Mouse (Mus musculus): ENCODE results near the gene Oas1a. TPM values are rescaled to one million over a fixed set of nuclear protein-coding genes. Genes with fewer than 3 reads are reported as not detected.
"Not testable (repeated sequence)": the region's sequence is repeated elsewhere in the genome, so short reads cannot be mapped to it uniquely, and the experiment has no call there.

The Oas1a gene
- polyA plus RNA-seq (2015; fragmentation: Nextera tagmentation; extraction: Ambion mirVana), result 1.5 and 4.1 TPM in 2 replicates

DNA sequence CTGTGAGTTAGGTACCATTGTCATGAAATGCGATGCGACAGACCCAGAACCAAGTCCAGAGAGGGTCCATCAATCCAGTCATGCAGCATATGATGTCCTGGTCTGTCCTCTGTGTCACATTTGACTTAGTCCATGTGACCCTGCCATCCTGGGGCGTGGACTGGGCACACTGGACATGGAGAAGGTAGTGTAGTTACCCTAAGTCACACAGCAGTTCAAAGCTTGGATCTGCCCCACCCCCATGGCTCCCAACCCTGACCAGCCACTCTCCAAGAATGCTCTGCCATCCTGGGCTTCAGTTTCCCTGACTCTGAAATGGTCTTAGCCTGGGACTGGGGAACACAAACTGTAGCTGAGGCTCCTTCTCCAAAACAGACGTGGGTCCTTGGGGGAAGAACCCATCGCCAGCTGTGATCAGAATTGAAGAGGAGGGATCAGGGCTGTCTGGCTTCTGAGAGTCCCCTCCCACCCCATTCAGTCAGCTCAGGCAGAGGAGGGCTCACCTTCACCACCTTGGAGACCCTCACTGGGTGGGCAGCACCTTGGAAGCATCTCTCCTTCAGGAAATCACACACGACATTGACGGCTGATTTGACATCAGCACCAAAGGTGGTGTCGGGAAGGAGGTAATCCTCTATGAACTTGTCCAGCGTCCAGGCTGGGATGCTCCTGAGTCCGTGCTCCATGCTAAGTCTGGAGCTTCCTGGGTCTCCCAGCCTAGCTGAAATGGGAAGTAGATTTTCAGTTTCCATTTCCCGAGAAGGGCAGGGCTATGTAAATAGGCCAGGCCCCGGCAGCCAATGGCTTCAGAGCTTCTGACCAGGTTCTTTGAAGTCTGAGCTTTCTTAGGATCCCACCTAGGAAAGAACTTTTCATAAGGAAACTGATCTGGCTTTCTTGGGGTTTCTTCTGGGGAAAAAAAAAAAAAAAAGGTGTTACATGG is at the start of gene Oas1a:
Oas1a (minus strand) TSS at position 731 of the 943 bp plus-strand sequence.
- H3K36me3 ChIP-seq; H3K27me3 ChIP-seq (replicated peaks); H3K4me3 ChIP-seq (replicated peaks); H3K9me3 ChIP-seq (replicated peaks); H3K4me2 ChIP-seq; H3K27ac ChIP-seq (replicated peaks); ATAC-seq (ENCODE audit: low FRiP score); H3K9ac ChIP-seq (replicated peaks); H3K4me1 ChIP-seq: not testable (repeated sequence)
- WGBS, result 35% methylated on average over 9 of the region's 12 CpGs

GRCm38 (mm10) chr5:120953974-120954373 is 46.7 kb upstream of the Oas1a start:
- Histone ChIP-seq H3K27ac (replicated peaks) (no peak overlapping the region), H3K36me3 (peaks cover 4% of the 10 kb centered on the region; the same call in 1 of the 2 replicates), H3K4me2 (no peak overlapping the region), H3K4me1 (no peaks in the 10 kb centered on the region), H3K9ac (replicated peaks) (no peak overlapping the region), H3K4me3 (replicated peaks) (no peak overlapping the region), H3K9me3 (replicated peaks) (no peaks in the 10 kb centered on the region), H3K27me3 (replicated peaks) (peaks cover 11% of the 10 kb centered on the region; the same call in 1 of the 2 replicates)
- WGBS, result 17% methylated on average over 5 of the region's 5 CpGs
- no peak for ATAC-seq (ENCODE audit: low FRiP score)

- Histone ChIP-seq H3K9me3 (replicated peaks) (no peaks in the 10 kb centered on the region), H3K36me3 (no peaks in the 10 kb centered on the region), H3K27ac (replicated peaks) (no peak overlapping the region), H3K4me2 (no peak overlapping the region), H3K4me3 (replicated peaks) (no peak overlapping the region), H3K27me3 (replicated peaks) (peaks cover 11% of the 10 kb centered on the region; the same call in 1 of the 2 replicates), H3K4me1 (no peaks in the 10 kb centered on the region), H3K9ac (replicated peaks) (no peak overlapping the region)
- 68% methylated on average over 10 of the region's 10 CpGs for WGBS
- ATAC-seq (ENCODE audit: low FRiP score), result no peak
These were observed 45.0 kb upstream of the Oas1a start for GRCm38 (mm10) chr5:120952242-120952770.

GRCm38 (mm10) chr5:120942076-120942475 is 34.8 kb upstream of the Oas1a start:
- no peaks in the 10 kb centered on the region for H3K36me3 ChIP-seq
- no peak for ATAC-seq (ENCODE audit: low FRiP score)
- no peak overlapping the region for H3K9ac ChIP-seq (replicated peaks)
- 76% methylated on average over 10 of the region's 10 CpGs for WGBS
- no peaks in the 10 kb centered on the region for H3K4me1 ChIP-seq
- no peak overlapping the region for H3K4me2 ChIP-seq
- no peaks in the 10 kb centered on the region for H3K9me3 ChIP-seq (replicated peaks)
- no peaks in the 10 kb centered on the region for H3K27me3 ChIP-seq (replicated peaks)
- no peak overlapping the region for H3K4me3 ChIP-seq (replicated peaks)
- H3K27ac ChIP-seq (replicated peaks), result no peak overlapping the region

- no peak overlapping the region for H3K4me3 ChIP-seq (replicated peaks)
- no peaks in the 10 kb centered on the region for H3K9me3 ChIP-seq (replicated peaks)
- no peak overlapping the region for H3K9ac ChIP-seq (replicated peaks)
- 55% methylated on average over 8 of the region's 8 CpGs for WGBS
- no peaks in the 10 kb centered on the region for H3K36me3 ChIP-seq
- H3K27ac ChIP-seq (replicated peaks), result no peak overlapping the region
- no peak overlapping the region for H3K4me2 ChIP-seq
- no peaks in the 10 kb centered on the region for H3K4me1 ChIP-seq
- no peaks in the 10 kb centered on the region for H3K27me3 ChIP-seq (replicated peaks)
- ATAC-seq (ENCODE audit: low FRiP score), result no peak
These were observed 31.3 kb upstream of the Oas1a start for GRCm38 (mm10) chr5:120938586-120938985.

DNA sequence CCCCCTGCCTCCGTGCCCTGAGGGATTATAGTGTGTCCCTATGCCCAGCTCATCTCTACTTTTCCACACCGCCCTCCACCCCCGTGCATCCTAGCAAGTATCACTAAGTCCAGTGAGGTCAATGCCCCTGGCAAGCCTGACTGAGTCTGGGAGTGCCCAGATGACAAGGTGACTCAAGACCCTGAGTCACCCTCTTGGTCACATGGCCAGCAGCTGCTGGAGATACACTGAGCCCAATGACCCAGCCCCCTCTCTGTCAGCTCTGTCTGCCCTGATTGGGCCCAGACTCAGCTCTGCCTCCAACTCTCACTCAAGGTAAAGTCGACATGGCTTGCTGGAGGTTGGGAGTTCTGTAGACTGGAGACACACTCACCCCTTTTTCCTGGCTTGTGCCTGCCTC is 30.5 kb upstream of the Oas1a start:
- H3K36me3 ChIP-seq, result no peaks in the 10 kb centered on the region
- 83% methylated on average over 4 of the region's 4 CpGs for WGBS

DNA sequence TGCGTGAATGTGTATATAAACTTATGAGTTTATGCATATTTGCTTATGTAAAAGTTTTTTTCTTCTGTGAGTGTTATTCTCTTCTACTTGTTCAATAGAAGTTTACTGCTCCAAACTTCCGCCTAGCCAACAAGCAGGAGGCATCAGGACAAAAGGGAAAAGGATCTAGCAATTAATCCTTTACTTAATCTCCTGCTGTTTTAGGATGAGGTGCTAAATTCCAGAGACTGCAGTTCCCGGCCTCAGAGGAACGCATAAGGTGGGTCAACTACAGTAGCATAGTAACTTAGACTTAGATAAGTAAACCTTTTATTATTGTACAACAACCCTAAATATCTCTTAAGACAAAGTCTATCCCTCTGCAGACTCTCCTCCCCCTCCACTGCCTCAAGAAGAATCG is 26.6 kb upstream of the Oas1a start:
- Histone ChIP-seq H3K27ac (replicated peaks) (no peak overlapping the region), H3K4me1 (no peaks in the 10 kb centered on the region), H3K27me3 (replicated peaks) (no peaks in the 10 kb centered on the region), H3K4me3 (replicated peaks) (no peak overlapping the region), H3K36me3 (no peaks in the 10 kb centered on the region), H3K9me3 (replicated peaks) (no peaks in the 10 kb centered on the region), H3K9ac (replicated peaks) (no peak overlapping the region), H3K4me2 (no peak overlapping the region)
- no peak for ATAC-seq (ENCODE audit: low FRiP score)
- 6% methylated on average over 5 of the region's 5 CpGs for WGBS

More for the DNA sequence above, 30.5 kb upstream of the Oas1a start:
- no peak overlapping the region for H3K4me2 ChIP-seq
- H3K9me3 ChIP-seq (replicated peaks), result no peaks in the 10 kb centered on the region
- no peaks in the 10 kb centered on the region for H3K27me3 ChIP-seq (replicated peaks)
- no peak for ATAC-seq (ENCODE audit: low FRiP score)
- H3K4me3 ChIP-seq (replicated peaks), result no peak overlapping the region
- no peak overlapping the region for H3K9ac ChIP-seq (replicated peaks)
- H3K4me1 ChIP-seq, result no peaks in the 10 kb centered on the region
- H3K27ac ChIP-seq (replicated peaks), result no peak overlapping the region

- H3K4me2 ChIP-seq, result no peak overlapping the region
- no peaks in the 10 kb centered on the region for H3K4me1 ChIP-seq
- H3K9me3 ChIP-seq (replicated peaks), result no peaks in the 10 kb centered on the region
- no peak overlapping the region for H3K9ac ChIP-seq (replicated peaks)
- ATAC-seq (ENCODE audit: low FRiP score), result no peak
- H3K4me3 ChIP-seq (replicated peaks), result no peak overlapping the region
- no peak overlapping the region for H3K27ac ChIP-seq (replicated peaks)
- no peaks in the 10 kb centered on the region for H3K36me3 ChIP-seq
- no peaks in the 10 kb centered on the region for H3K27me3 ChIP-seq (replicated peaks)
- WGBS, result 16% methylated on average over 1 of the region's 1 CpGs
These were observed 19.7 kb upstream of the Oas1a start for GRCm38 (mm10) chr5:120927036-120927435.

DNA sequence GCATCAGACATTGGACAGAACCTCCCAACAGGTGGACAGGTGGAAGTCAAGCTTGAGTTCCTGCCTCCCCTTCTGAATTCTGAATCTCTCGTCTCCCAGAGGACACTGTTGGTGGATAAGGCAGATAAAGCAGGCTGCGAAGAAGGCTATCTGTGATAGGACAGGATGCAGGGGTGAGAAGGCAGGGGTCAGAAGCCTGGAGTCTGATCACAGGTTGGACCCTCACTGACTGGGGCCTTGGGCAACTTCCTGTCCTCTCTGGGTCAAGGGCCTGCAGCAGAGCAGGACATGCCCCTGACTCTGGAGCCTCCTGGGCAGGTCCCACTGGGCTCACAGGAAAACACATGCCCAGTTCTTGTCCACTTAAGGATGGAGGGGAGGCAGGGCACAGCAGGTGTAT is 19.0 kb upstream of the Oas1a start:
- 77% methylated on average over 2 of the region's 2 CpGs for WGBS
- not testable (repeated sequence) for H3K9me3 ChIP-seq (replicated peaks); ATAC-seq (ENCODE audit: low FRiP score); H3K4me2 ChIP-seq; H3K36me3 ChIP-seq; H3K4me1 ChIP-seq; H3K27ac ChIP-seq (replicated peaks); H3K9ac ChIP-seq (replicated peaks); H3K4me3 ChIP-seq (replicated peaks); H3K27me3 ChIP-seq (replicated peaks)

DNA sequence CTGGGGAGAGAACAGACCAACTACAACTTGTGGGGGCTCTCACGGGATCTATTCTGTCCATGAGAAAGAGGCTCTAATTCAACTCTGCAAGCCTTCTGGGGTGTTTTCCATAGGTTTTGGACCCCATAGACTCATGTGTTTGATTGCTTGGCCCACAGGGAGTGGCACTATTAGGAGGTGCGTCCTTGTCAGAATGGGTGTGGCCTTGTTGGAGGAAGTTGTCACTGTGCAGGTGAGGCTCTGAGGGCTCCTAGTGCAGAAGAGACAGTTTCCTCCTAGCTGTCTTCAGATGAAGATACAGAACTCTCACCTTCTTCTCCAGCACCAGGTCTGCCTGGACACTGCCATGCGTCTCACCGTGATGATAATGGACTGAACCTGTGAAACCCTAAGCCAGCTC is 17.2 kb upstream of the Oas1a start:
- not testable (repeated sequence) for H3K4me1 ChIP-seq; H3K9me3 ChIP-seq (replicated peaks); H3K36me3 ChIP-seq; H3K27me3 ChIP-seq (replicated peaks); H3K9ac ChIP-seq (replicated peaks); H3K27ac ChIP-seq (replicated peaks); H3K4me2 ChIP-seq; ATAC-seq (ENCODE audit: low FRiP score); H3K4me3 ChIP-seq (replicated peaks)
- 87% methylated on average over 4 of the region's 4 CpGs for WGBS

- no peak overlapping the region for H3K27ac ChIP-seq (replicated peaks)
- ATAC-seq (ENCODE audit: low FRiP score), result no peak
- H3K9me3 ChIP-seq (replicated peaks), result no peaks in the 10 kb centered on the region
- no peaks in the 10 kb centered on the region for H3K27me3 ChIP-seq (replicated peaks)
- no peak overlapping the region for H3K4me2 ChIP-seq
- H3K9ac ChIP-seq (replicated peaks), result no peak overlapping the region
- WGBS, result 77% methylated on average over 4 of the region's 4 CpGs
- H3K36me3 ChIP-seq, result no peaks in the 10 kb centered on the region
- no peaks in the 10 kb centered on the region for H3K4me1 ChIP-seq
- no peak overlapping the region for H3K4me3 ChIP-seq (replicated peaks)
These were observed 16.6 kb upstream of the Oas1a start for GRCm38 (mm10) chr5:120923969-120924368.

GRCm38 (mm10) chr5:120920296-120920695 is 13.0 kb upstream of the Oas1a start:
- Histone ChIP-seq H3K4me1 (no peaks in the 10 kb centered on the region), H3K4me3 (replicated peaks) (no peak overlapping the region), H3K9ac (replicated peaks) (no peak overlapping the region), H3K27me3 (replicated peaks) (no peaks in the 10 kb centered on the region), H3K27ac (replicated peaks) (no peak overlapping the region), H3K9me3 (replicated peaks) (no peaks in the 10 kb centered on the region), H3K4me2 (no peak overlapping the region), H3K36me3 (no peaks in the 10 kb centered on the region)
- ATAC-seq (ENCODE audit: low FRiP score), result no peak
- 83% methylated on average over 3 of the region's 3 CpGs for WGBS

Data from neural tube, embryonic 15.5 days (tissue).